Mouse (Mus musculus): ENCODE measurements at regions not wholly inside any gene's neighbourhood (a gene's known extent, or its start where the extent isn't known, plus 50 kb on each side); places are given as distances from the start of the nearest gene placed in this dataset.
A peak's percentile ranks its signal among the peaks of the same experiment; 100 is the strongest.

DNA sequence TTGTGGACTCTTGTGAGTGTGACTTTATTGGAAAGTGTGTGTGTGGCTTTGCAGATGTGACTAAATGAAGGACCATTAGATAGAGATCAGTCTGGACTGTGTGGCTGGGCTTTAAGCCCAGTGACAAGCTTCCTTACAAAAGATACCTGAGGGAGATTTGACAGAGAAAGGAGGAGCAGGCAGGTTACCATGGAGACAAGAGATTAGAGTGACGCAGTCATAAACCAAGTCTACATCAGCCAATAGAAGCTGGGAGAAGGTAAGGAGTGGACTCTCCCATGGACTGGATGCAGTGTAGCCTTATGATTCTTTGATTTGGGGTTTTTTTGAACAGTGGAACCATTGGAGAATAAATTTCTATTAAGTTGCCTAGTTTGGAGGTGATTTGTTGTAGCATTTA lies 181.6 kb upstream of the Gm6793 start:
- no peak for DNase-seq

GRCm38 (mm10) chr8:112195880-112196279 lies 181.0 kb upstream of the Gm6793 start:
- DNase-seq = no peak

- DNase-seq = no peak
These were observed 177.0 kb upstream of the Gm6793 start for GRCm38 (mm10) chr8:112191846-112192245.

- no peak for DNase-seq
These were observed 174.9 kb upstream of the Gm6793 start for GRCm38 (mm10) chr8:112189698-112190097.

DNA sequence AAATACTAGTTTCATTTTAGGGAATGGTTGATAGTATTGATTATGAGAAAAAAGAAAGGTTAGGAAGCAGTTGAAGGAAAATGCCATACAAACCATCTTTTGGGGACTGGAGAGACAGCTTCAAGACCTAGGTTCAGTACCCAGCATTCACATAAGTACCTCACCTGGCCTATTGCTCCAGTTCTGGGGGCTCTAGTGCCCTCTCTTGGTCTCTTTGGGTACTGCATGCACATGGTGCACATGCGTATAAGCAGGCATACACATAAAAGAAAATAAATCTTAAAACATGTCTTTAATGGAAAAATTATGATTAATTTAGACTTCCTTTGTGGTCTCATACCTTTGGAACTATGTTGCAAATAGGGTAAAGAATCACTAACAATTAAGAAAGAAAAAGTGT lies 155.3 kb upstream of the Gm6793 start:
- DNase-seq = no peak

DNA sequence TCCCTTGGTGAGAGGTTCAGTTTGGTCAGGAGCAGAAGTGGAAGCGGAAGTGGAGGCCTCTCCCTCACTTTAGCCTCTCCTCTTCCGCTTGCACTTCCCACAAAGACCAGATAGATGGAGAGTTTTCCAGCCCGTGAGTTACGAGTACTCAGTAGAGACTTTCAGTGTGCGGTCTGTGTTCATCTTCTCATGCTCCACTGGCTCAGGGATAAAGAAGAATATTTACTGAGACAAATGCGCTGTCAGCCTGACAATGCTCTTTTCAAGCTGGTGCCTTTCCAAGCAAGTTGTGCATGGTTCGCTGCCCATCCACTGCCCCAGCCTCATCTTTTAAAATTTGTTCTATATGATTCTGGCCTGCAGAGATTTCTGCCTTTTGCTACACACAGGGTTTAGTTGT lies 141.8 kb upstream of the Gm6793 start:
- no peak for DNase-seq

DNA sequence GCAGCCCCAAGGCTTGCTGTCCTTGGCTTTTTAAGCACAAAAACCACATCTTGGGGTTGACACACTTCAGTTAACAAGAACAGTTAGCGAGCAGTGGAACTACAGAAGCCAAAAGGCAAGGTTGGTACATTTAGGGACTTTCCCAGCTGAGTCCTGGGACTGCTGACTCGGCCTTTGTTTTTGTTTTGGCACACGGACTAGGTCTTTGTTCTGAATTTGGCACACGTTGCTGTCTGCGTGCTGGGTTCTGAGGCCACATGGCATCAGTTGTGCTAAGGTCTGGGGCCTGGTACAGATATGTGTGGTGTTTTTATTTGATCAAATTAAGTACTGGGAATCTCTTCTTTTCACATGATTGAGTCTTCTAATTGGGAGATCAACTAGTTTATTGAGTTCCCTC lies 124.1 kb upstream of the Gm6793 start:
- DNase-seq = no peak

GRCm38 (mm10) chr8:112130196-112130595 lies 115.4 kb upstream of the Gm6793 start:
- no peak for DNase-seq

- peak; percentile 2 for DNase-seq
These were observed 114.1 kb upstream of the Gm6793 start for GRCm38 (mm10) chr8:112128833-112129518.

- no peak for DNase-seq
These were observed 97.1 kb upstream of the Gm6793 start for GRCm38 (mm10) chr8:112111950-112112349.

GRCm38 (mm10) chr8:112097883-112098635 lies 83.2 kb upstream of the Gm6793 start:
- no peak for DNase-seq

- no peak for DNase-seq
These were observed 80.0 kb upstream of the Gm6793 start for GRCm38 (mm10) chr8:112094881-112095280.

DNA sequence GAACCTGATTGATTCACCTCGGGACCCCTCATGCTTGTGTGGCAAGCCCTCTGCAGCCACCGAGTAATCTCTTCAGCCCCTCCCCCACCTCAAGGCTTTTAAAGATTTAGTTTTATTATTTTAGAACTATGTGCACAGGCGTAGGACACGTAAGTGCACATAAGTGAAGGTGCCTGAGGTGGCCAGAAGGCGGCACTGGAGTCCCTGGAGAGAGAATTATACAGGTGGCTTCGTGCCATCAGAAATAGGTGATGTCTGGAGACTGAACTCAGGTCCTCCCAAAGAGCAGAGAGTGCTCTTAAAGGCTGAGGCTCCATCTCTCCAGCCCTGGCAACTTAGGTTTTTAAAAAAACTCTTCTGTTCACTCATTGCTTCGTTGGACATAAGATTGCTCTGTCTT lies 78.7 kb upstream of the Gm6793 start:
- DNase-seq = no peak

GRCm38 (mm10) chr8:112092831-112093230 lies 78.0 kb upstream of the Gm6793 start:
- DNase-seq = no peak

- no peak for DNase-seq
These were observed 63.8 kb upstream of the Gm6793 start for GRCm38 (mm10) chr8:112078621-112079020.

DNA sequence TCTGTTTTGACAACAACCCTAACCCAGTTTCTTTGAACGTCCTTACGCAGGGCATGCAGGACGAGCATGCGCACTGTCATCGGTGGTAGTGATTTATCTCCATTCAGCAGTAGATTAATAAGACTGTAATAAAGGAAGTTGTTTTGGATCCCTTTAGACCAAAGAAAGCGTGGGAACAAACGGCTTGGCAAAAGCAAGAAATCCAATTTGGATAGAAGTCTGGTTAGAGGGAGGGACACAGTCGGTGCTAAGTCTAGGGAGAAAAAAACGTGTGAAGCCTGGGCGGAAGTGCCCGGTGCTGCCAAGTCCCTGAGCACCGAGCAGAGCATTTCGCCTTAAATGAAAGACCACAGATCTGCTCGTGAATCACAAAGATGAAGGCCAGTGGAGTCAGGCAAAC lies 57.4 kb upstream of the Gm6793 start:
- no peak for DNase-seq

- no peak for DNase-seq
These were observed 55.4 kb upstream of the Gm6793 start for GRCm38 (mm10) chr8:112070251-112070650.
